Mouse (Mus musculus): ENCODE measurements around the gene Dpy30.

DNA sequence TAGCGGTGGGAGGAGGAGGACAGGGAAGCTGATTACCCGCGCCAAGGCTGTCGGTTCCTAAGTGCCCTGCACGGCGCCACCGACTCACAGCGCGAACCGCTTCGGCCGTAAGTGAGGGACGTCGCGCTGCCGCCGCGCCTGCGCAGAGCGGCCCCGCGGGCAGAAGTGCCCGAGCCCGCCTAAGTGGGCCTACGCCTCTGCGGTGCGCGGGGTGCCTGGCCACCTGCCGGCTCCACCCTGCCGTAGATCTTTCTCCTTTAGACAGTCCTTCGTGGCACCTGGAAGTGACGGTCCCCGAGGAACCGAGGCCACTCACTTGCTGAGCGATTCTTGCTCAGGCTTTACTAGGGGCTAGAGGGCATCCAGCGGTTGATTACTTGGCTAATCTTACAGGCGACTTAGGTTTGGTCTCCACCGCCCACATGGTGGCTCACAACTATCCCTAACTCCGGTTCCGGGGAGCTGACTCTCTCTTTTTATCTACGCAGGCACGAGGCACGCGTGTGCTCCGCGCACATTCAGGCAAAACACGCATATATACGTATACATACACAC lies 7.4 kb downstream of the Dpy30 start:
- TF ChIP-seq CTCF (IDR thresholded peaks at IDR 0.05; ENCODE audit: low read depth) (no peak), EP300 (IDR thresholded peaks at IDR 0.05; ENCODE audit: low read depth) (no peak; the same call in 1 of the 2 replicates)
